Mouse (Mus musculus) embryonic fibroblast, embryonic 13.5 days (primary cell): ENCODE measurements around the gene Rhot1.

Experiments used
- CTCF ChIP-seq: IDR thresholded peaks from 2 replicates; pipeline ENCODE4 v1.5.1; 2011; ENCODE audit warnings: mild to moderate bottlenecking, control low read depth, low read length, moderate library complexity, borderline replicate concordance; ENCODE audit not compliant: insufficient read depth
- POLR2A ChIP-seq: IDR thresholded peaks from 2 replicates; pipeline ENCODE4 v1.6.1; 2011; ENCODE audit warnings: low read depth, mild to moderate bottlenecking, control low read depth, low read length, moderate library complexity

DNA sequence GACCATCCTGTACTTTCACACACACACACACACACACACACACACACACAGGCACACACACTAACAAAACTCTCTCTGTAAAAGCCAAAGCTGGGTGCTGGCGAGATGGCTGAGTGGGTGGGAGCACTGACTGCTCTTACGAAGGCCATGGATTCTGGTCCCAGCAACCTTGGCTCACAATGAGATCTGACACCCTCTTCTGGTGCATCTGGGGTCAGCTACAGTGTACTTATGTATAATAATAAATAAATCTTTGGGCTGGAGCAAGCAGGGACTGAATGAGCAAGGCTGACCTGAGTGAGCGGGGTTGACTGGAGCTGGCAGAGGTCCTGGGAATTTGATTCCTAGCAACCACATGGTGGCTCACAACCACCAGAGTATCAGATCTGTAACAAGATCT is 75.0 kb downstream of the Rhot1 start:
- TF ChIP-seq POLR2A, result no peak
- TF ChIP-seq CTCF, result no peak
